Mouse (Mus musculus) naive thymus-derived CD4-positive, alpha-beta T cell, adult 2 months (primary cell): Measurements from ENCODE around the gene Entpd3.

ENCODE experiments used
- DNase-seq: peaks from one replicate; pipeline ENCODE4 v3.0.0-alpha.2; 2011; ENCODE audit warnings: low read depth

Entpd3 gene

DNA sequence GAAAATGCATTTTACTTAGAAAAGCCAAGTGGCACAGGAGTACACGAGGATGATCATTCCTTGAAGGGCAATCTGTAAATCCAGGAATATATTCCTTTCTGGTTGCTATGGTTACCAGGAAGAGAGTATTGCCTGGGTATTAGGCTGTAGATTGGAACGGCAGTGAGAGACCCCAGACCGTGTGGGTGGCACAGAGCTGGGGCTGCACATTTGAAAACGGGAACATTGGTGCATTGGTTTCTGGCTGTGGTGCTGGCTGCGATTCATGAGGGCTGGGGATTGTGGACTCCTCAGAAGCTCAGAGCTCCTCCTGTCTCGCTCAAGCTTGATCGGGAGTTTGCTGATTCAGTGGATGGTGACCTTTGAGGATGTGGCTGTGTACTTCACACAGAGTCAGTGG is 40.2 kb downstream of the Entpd3 start:
- DNase-seq, result no peak

DNA sequence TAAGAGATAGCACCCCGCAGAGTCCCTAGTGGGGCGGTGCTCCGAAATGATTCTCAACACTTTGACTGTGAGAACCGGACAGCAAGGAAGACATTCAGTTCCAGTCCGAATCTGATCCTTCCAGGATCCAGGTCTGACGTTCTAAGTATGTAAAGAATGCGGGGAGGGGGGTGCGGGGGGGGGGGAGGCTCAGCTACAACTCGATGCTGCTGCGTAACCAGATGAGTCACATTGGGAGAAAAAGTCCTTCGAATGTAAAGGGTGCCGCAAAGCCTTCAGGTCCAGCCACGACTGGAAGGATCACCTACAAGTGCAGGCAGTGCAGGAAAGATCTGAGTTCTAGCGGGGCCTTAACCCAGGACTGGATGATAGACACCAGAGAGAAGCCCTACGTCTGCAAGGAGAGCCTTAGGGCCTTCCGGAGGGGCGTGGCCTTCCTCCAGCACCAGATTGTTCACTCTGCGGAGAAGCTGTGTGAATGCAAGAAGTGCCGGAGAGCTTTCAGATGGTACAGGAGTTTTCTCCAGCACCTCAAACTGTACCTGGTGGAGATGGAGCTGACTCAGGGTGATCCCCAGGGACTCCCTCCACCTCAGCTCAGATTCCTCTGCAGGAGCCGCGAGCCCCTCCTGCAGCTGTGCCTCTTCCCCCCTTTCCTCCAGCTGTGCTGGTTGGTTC is 42.5 kb downstream of the Entpd3 start:
- DNase-seq, result peak; percentile 84

GRCm38 (mm10) chr9:120582619-120583308 is 43.1 kb downstream of the Entpd3 start:
- peak; percentile 97 for DNase-seq

DNA sequence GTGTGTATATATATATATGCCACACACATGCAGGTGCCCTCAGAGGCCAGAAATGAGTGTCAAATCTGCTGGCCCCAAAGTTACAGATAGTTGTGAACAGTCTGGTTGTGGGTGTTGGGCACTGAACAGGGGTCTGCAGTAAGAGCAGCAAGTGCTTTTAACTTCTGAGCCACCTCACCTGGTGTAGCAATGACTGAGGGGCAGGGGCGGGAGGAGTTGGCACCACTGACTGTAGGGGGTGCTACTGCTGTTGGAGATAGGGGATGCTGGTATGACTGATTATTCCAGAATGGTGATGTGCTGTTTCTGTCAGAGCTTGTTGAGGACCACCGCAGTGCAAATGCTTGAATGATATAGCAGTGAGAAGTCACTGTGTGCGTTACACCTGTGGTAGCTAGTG is 43.7 kb downstream of the Entpd3 start:
- no peak for DNase-seq

DNA sequence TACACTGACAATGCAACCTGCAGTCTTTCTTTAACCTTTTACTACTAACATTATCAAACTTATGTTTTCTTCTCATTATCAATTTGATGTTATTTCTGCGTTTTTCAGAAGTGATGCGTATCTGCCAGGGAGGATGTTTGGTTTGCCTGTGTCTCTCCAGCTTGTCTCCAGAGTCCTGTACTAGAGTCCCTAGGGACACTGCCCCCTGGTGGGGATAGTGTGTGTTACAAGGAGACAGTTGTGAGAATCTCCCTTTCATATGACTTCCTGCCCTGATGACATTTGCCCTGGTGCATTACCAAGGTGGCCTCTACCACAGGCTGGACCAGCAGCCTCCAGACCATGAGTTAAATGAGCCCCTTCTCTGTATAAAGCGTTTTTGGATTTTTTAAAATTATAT is 46.9 kb downstream of the Entpd3 start:
- DNase-seq, result peak; percentile 93

DNA sequence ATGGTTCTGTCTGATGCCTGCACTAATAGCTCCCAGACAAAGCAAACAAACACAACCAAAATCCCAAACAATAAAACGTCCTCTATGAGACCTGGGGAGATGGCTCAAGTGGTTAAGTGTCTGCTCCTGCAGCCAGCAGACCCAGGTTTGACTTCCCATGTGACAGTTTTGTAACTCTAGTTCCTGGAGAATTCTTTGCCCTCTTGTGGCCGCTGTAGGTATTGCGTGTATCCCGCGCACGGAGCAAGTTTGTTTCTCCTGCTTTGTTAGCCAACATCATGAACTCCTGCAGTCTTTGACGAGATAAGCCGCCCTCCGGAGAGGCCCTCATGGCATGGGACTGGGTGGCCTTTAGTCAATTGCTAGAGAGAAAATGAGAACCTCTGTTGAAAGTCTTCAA is 51.9 kb downstream of the Entpd3 start:
- DNase-seq, result peak; percentile 86

GRCm38 (mm10) chr9:120593383-120594101 is 53.9 kb downstream of the Entpd3 start:
- DNase-seq, result no peak

DNA sequence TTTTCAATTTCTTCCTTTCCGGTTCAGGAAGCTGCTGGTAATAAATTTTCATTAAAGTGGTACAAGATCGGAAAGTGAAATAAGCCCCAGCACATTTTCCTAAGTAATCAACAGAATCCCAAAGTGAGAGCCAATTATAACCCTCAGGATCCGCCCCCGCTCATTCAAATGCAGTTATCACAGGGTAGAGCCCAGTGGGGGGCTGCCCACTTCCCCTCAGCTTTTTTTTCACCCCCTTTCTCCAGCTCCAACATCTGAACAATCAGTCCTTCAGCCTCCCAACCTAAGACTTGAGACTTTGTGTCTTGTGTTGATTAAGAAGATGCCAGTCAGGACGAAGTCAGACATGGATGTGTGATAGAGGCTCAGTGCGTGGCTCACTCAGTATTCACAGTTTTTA is 55.2 kb downstream of the Entpd3 start:
- no peak for DNase-seq

DNA sequence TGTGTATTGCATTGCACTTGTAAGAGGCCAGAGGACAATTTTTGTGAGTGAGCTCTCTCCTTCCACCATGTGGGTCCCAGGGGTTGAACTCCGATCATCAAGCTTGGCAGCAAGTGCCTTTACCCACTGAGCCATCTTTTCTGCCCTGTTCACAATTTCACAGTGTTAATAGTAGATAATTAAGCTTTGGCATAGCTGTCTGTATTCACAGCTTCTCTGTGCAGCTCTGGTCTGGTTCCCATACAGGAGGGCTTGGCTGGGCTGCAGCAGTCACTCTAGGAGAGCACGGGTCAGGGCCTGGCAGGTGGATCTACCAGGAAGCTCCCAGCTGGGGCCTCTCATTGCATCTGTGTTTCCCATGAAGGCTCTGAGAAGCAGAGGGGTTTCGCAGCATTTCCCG is 55.7 kb downstream of the Entpd3 start:
- no peak for DNase-seq

GRCm38 (mm10) chr9:120601488-120602171 is 62.0 kb downstream of the Entpd3 start:
- DNase-seq, result peak; percentile 78

GRCm38 (mm10) chr9:120602172-120602838 is 62.7 kb downstream of the Entpd3 start:
- DNase-seq, result peak; percentile 29

GRCm38 (mm10) chr9:120602839-120603511 is 63.4 kb downstream of the Entpd3 start:
- DNase-seq, result peak; percentile 78

DNA sequence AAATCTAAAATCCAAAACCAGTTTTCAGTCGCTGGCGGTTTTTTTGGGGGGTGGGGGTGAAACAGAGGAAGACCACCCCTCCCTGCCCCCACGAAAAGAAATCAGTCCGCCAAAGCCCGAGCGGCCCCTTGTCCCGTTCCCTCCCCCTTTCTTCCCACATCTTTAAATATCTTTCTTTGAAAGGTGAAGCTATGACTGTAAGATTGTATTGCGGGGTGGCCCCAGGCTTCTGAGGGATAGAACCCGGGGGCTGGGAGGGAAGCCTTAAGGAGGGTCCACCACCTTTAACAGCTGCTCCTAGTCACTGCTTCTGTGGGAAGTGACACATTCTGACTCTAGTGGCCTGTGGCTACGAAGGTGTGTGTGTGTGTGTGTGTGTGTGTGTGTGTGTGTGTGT is 63.9 kb downstream of the Entpd3 start:
- no peak for DNase-seq

GRCm38 (mm10) chr9:120603956-120604355 is 64.3 kb downstream of the Entpd3 start:
- no peak for DNase-seq

GRCm38 (mm10) chr9:120611055-120611454 is 71.4 kb downstream of the Entpd3 start:
- DNase-seq, result no peak

DNA sequence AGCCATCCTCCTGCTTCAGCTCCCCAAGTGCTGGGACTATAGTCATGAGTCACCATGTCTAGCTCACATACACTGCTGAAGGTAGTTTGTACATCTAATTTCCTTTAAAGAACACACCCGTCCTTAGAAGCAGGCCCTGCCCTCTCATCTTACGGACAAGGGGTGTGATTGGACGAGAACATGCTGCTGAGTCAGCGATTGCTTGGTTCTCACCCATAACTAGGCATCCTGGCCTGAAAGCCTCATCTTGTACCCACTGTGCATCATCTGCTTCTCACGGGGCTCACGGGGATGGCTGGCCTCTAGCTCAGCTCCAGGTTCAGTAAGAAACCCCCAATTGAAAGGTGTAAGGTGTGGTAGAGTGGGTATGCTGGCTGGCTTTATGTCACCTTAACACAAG is 74.4 kb downstream of the Entpd3 start:
- DNase-seq, result no peak
